Mouse (Mus musculus): ENCODE data around the gene 4930524N10Rik. TPM values are rescaled to one million over a fixed set of nuclear protein-coding genes. Genes with fewer than 3 reads are reported as not detected.

The 4930524N10Rik gene
- not detected for total RNA-seq (2022)

DNA sequence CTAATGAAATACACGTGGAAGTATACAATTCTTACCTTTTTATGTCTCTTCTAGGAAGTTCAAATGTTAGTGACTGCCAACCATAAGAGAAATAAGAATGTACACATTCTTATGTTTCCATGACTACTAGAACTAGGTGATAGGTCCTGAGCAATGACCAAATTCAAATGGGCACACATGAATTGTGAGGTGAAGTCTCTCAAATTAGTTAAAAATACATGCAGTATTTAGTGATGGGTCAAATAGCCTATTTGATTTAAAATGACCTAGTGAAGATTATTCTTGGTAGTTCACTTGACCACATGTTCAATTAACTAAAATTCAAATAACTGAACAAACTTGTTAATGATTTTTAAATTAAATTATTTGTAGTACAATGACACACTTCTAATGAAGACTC, at the start of gene 4930524N10Rik:
4930524N10Rik (minus strand) TSS at position 101 of the 400 bp plus-strand sequence.
- no peak for DNase-seq (ENCODE audit: low spot score)

DNA sequence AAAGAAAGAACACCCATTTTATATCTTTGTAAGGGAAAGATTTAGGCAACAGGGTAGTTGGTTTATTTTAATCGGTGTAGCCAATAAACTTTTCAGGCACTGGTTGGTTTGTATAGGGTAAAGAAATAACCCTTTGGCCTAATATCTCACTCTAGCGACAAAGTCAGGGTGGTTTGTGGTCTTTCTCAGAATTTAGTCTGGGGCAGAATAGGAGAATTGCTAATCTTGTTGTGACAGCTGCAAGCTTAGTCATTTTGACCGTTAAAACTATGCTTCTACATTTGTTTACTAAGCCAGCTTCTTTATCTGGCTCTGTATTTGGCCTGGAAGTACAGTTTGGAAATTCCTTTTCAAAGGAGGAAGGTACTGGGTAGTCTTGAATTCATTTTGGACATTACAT, 6.8 kb upstream of the 4930524N10Rik start:
- DNase-seq (ENCODE audit: low spot score) = no peak

DNA sequence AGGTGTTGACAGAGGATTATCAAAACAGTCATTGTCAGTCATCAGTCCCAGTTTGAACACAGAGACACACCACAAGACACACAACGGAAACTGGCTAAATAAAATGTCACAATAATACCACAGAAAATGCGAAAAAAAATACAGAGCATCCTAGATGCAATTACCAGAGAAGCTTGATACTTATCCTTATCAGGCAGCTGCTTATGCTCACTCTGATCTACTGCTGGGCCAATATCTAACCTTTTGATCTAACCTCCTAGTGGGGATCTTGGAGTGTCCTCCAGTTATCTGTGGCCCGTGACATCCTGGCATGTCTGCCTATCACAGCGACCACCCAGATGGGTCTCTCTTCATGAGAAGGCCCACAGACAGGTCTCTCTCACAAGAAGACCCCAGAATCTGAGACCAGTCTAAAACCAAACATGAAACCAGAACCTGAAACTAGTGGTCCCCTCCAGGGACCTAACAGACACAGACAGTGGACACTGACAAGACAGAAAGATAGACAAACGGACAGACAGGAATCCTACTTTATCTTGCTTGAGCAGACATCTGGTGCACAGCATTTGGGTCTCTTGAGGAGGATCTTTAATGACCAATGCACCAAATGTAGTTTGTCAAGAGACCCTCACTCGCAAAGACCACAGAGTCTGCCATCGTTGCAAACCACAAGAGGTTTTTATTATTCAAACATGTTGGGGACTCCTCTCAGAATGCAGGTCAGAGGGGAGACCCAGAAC, 6.3 kb upstream of the 4930524N10Rik start:
- DNase-seq (ENCODE audit: low spot score) = no peak

DNA sequence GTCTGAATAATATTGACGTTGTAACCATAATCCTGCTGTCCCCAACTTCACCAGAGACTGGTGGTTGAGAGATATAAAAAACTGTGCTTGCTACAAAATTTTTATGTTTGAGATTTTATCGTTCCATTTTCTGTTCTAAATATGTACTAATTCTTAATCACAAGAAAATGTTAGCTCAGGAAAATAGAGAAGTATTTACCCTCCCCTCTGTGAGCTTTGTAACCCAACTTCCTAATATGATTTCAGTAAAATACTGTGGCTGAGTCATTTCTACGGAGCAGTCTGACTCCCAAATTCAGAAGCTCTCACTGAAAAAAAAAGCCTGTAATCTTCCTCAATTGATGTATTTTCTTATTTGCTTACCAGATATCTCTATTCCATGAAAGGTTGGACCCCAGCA, 4.7 kb upstream of the 4930524N10Rik start:
- no peak for DNase-seq (ENCODE audit: low spot score)

Other genes with a start within 250 kb of the 4930524N10Rik start
- gene Gm15140, start 222.7 kb downstream of the 4930524N10Rik start, total RNA-seq (2022) = not detected
- not detected for gene Samt4, start 138.6 kb upstream of the 4930524N10Rik start, total RNA-seq (2022)
- gene Samt2, start 236.0 kb upstream of the 4930524N10Rik start, total RNA-seq (2022) = not detected